Comparison of ENCODE assay signal across 8 mouse cellular contexts in the genomic region with DNA sequence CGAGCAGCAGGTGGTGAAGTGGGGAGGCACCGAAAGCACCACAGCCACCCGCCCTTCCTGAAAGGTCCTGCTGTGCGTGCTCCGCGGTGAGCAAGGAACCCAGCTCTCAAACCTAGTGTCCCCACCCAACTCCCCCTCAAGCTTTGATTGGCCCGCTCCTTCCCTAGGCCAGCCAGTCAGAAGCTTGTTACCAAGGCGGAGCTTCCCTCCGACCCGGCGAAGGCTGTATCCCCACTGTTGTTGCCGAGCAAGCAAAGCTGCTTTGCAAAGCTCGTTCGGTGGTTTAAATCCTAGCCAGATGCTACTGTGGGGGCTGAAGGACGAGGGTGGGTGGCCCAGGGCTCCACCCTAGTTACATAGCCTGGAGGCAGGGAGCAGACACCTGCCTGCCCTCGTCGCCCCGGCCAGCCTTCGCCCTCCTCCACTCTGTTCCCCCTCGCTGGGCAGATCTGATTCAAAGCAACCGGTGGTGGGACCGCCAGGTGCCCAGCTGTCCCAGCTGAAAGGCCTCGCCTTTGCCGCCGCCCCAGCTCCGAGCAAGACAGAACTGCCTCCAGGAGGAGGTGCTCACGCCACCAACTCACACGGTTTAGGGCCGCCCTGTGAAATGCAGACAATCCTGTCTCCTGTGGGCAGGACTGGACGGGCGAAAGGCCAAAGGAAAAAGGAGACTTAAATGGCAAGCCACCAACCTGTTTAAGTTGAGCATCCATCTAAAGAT. TPM values are rescaled to one million over a fixed set of nuclear protein-coding genes. Genes with fewer than 3 reads are reported as not detected.
DNase-seq lines count a peak whose midpoint lies in the region; ATAC-seq and TF ChIP-seq lines count a peak whose summit lies in the region.

No protein-coding gene starts in this region.

- no peak; the same call in 1 of the 2 replicates for TF ChIP-seq CTCF in left cerebral cortex, adult 2 months (IDR thresholded peaks at IDR 0.05)

- H3K4me3 ChIP-seq in hindbrain, embryonic 16.5 days (ENCODE audit: low read length) = peak overlapping the region; percentile 42
- peak overlapping the region; percentile 40 for H3K4me3 ChIP-seq in left cerebral cortex, adult 2 months
- H3K4me3 ChIP-seq in macrophage (ENCODE audit: inconsistent target) = peak overlapping the region; percentile 0; the same call in 1 of the 2 replicates

- peak overlapping the region; percentile 77 for H3K9ac ChIP-seq in hindbrain, embryonic 16.5 days (ENCODE audit: low read depth, low read length)

- no peaks in the 10 kb centered on the region for H3K79me2 ChIP-seq in macrophage (ENCODE audit: inconsistent target)

- peak overlapping the region; percentile 98 for H3K27ac ChIP-seq in hindbrain, embryonic 16.5 days (ENCODE audit: low read depth, low read length)
- H3K27ac ChIP-seq in left cerebral cortex, adult 2 months = peak overlapping the region; percentile 97
- H3K27ac ChIP-seq in macrophage = 0 out of 2 replicates have a peak overlapping the region, but pooled peaks have one; percentile 15

- H3K27me3 ChIP-seq in hindbrain, embryonic 16.5 days (replicated peaks; ENCODE audit: control insufficient read depth, insufficient read depth, low read length) = no peaks in the 10 kb centered on the region

- ATAC-seq in hindbrain, embryonic 16.5 days = peak; percentile 91

- WGBS in hindbrain, embryonic 16.5 days = under 1% methylated on average over 31 of the region's 31 CpGs
- WGBS in macrophage (ENCODE audit: missing documents) = 15% methylated on average over 29 of the region's 31 CpGs

- no peaks in the 10 kb centered on the region for H3K36me3 ChIP-seq in hindbrain, embryonic 16.5 days (ENCODE audit: control insufficient read depth, insufficient read depth, low read length)
- no peaks in the 10 kb centered on the region for H3K36me3 ChIP-seq in macrophage (ENCODE audit: inconsistent target)

- intact Hi-C loops in left cerebral cortex, adult 2 months (cut with DNase I) = loop anchor here (1.0 kb wide), 1 partner anchor 18 kb away; a partner anchor contains a TSS

- peak; percentile 94 for DNase-seq in T-cell, adult 2 months (ENCODE audit: low spot score)
- peak; percentile 85 to 87 for DNase-seq in cerebellum, postnatal 36 days
- DNase-seq in gastrocnemius, adult 18-20 months (ENCODE audit: low spot score) = peak; percentile 92
- peak; percentile 82 to 88 for DNase-seq in left cerebral cortex, adult 2 months (ENCODE audit: extremely low spot score in 1 of 2, low spot score in 2 of 2)
- peak; percentile 94 for DNase-seq in retina, postnatal 7 days (ENCODE audit: low read depth, low spot score)
- DNase-seq in urinary bladder, adult 18-20 months (ENCODE audit: low spot score in 2 of 2) = peak; percentile 81 to 91

- H3K4me2 ChIP-seq in hindbrain, embryonic 16.5 days (ENCODE audit: low read length) = peak overlapping the region; percentile 90

- no peaks in the 10 kb centered on the region for H3K9me3 ChIP-seq in hindbrain, embryonic 16.5 days (ENCODE audit: control insufficient read depth, low read length)

- peaks cover 45% of the 10 kb centered on the region for H3K4me1 ChIP-seq in hindbrain, embryonic 16.5 days (ENCODE audit: control insufficient read depth, insufficient read depth, low read depth, low read length)

RNA-seq across cellular contexts. Expression of a gene that starts 17.9 kb away (rescaled TPM):
- total RNA-seq in gastrocnemius, adult 18-20 months (2021) = 10 to 100 TPM; 41.2 to 63.7 TPM
- 28.0 and 28.5 TPM in 2 replicates for polyA plus RNA-seq in hindbrain, embryonic 16.5 days (2015; fragmentation: Nextera tagmentation; extraction: Ambion mirVana)
- 10 to 100 TPM; 26.2 to 28.3 TPM for total RNA-seq in left cerebral cortex, adult 2 months (2021)
- 100 to 1,000 TPM in 8 of 26 experiments, 10 to 100 TPM in 17, 1 to 10 TPM in 1; 3.8 to 604 (median 54.5) TPM for total RNA-seq in macrophage (2018; cell fraction: chromatin; rRNA removed)
- total RNA-seq in macrophage (2018; cell fraction: cytosol; rRNA removed) = 100 to 1,000 TPM in 15 of 26 experiments, 10 to 100 TPM in 10, 1 to 10 TPM in 1; 9.1 to 625 (median 124) TPM
- total RNA-seq in macrophage (2018; cell fraction: nucleus; rRNA removed) = 1,000 to 10,000 TPM in 1 of 26 experiments, 100 to 1,000 TPM in 16, 10 to 100 TPM in 9; 15.8 to 1,019 (median 166) TPM
- polyA plus RNA-seq in macrophage (2018) = 3.9 to 21.4 TPM (median 6.0 TPM) in 3 replicates

RNA-seq across cellular contexts. Expression of a gene that starts 24.0 kb away (rescaled TPM):
- 100 to 1,000 TPM in 1 of 2 experiments, 10 to 100 TPM in 1; 41.0 to 107 TPM for total RNA-seq in gastrocnemius, adult 18-20 months (2021)
- 11.8 and 24.0 TPM in 2 replicates for polyA plus RNA-seq in hindbrain, embryonic 16.5 days (2015; fragmentation: Nextera tagmentation; extraction: Ambion mirVana)
- 10 to 100 TPM; 15.8 to 23.8 TPM for total RNA-seq in left cerebral cortex, adult 2 months (2021)
- total RNA-seq in macrophage (2018; cell fraction: chromatin; rRNA removed) = 1 to 10 TPM in 1 of 26 experiments, under 1 TPM in 1, not detected in 24; 0.16 to 9.7 TPM
- total RNA-seq in macrophage (2018; cell fraction: cytosol; rRNA removed) = not detected
- 1 to 10 TPM in 1 of 26 experiments, not detected in 25; 1.2 TPM for total RNA-seq in macrophage (2018; cell fraction: nucleus; rRNA removed)
- polyA plus RNA-seq in macrophage (2018) = not detected in 3 replicates

RNA-seq across cellular contexts. Expression of a gene that starts 50.0 kb away (rescaled TPM):
- not detected for total RNA-seq in gastrocnemius, adult 18-20 months (2021)
- 0.15 and 0.73 TPM in 2 replicates for polyA plus RNA-seq in hindbrain, embryonic 16.5 days (2015; fragmentation: Nextera tagmentation; extraction: Ambion mirVana)
- total RNA-seq in left cerebral cortex, adult 2 months (2021) = not detected
- not detected for total RNA-seq in macrophage (2018; cell fraction: chromatin; rRNA removed)
- total RNA-seq in macrophage (2018; cell fraction: cytosol; rRNA removed) = not detected
- total RNA-seq in macrophage (2018; cell fraction: nucleus; rRNA removed) = not detected
- not detected in 3 replicates for polyA plus RNA-seq in macrophage (2018)

Comparison
In these comparisons a context has a peak if more than half of its experiments do, and no peak if none do; other contexts are left out.
1. Peak in every context shown above with its lines: DNase-seq, ATAC-seq, H3K4me3 ChIP-seq and H3K27ac ChIP-seq.
2. H3K27ac ChIP-seq: peak in every context shown above with its lines; median percentile 98 in hindbrain, embryonic 16.5 days; 97 in left cerebral cortex, adult 2 months; 15 in macrophage.